Mouse (Mus musculus) heart, adult 18-20 months (tissue): ENCODE measurements around the gene Hsd11b1. TPM values are rescaled to one million over a fixed set of nuclear protein-coding genes. Genes with fewer than 3 reads are reported as not detected.
"Not testable (repeated sequence)": the region's sequence is repeated elsewhere in the genome, so short reads cannot be mapped to it uniquely, and the experiment has no call there.

Source experiments
- DNase-seq, 2 experiments: peaks; one replicate each; pipeline ENCODE4 v3.0.0; 2021 to 2022; ENCODE audit warnings: mixed read lengths in 1 of 2
- long read RNA-seq, 2 experiments: library from polyadenylated mRNA; stranded (forward); transcript quantifications; one replicate each; pipeline ENCODE4 v2.0.0; 2021
- total RNA-seq, 2 experiments: library from RNA; stranded (reverse); gene quantifications; 2 replicates each; pipeline ENCODE4 v1.2.3; 2021

Gene Hsd11b1
- 10 to 100 TPM; 15.1 to 19.6 TPM for total RNA-seq
- long read RNA-seq, experiment 1, transcript Hsd11b1-205 (7 exons, 1,355 nt), result major isoform, 7 of 16 reads
- long read RNA-seq, experiment 1, transcript Hsd11b1-201 (6 exons, 1,623 nt), result minor isoform, 6 of 16 reads
- long read RNA-seq, experiment 1, partial matches to known transcripts, result 1 of 16 reads
- long read RNA-seq, experiment 1, other reads (novel, unspliced or antisense), result 2 of 16 reads
- long read RNA-seq, experiment 2, partial matches to known transcripts, result 1 of 8 reads
- long read RNA-seq, experiment 2, other reads (novel, unspliced or antisense), result 2 of 8 reads

DNA sequence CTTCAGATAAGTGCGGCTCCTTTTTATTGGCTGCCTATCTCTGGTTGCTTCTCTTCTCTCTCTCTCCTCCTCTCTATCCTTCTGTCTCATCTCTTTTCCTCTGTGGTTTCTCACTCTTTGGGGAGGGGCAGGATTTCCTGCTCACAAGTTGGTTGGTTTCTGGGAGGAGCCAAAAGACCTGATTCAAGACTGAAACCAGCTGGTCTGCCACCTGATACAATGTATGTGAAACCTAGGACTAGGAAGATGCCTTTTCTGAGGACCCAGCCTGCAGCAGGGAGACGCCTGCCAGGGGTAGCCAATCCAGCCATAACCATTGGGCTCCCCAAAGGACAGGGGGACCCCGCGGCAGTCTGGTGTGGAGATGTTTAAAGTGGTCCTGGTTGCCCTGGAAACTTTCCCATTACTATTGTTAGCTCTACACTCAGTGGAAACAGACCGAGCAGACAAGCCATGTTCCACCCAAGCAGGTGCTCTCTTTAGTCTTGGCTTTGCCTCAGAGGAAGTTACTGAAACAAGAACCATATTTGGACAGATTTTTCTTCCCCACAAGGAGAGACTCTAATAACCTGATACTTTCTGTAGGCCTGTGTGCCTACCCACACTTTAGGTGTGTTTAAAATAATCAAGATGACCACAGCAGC lies at the start of gene Hsd11b1:
Gene Hsd11b1 (minus strand): TSS at position 121 of the 644 bp plus-strand sequence.
- no peak for DNase-seq

DNA sequence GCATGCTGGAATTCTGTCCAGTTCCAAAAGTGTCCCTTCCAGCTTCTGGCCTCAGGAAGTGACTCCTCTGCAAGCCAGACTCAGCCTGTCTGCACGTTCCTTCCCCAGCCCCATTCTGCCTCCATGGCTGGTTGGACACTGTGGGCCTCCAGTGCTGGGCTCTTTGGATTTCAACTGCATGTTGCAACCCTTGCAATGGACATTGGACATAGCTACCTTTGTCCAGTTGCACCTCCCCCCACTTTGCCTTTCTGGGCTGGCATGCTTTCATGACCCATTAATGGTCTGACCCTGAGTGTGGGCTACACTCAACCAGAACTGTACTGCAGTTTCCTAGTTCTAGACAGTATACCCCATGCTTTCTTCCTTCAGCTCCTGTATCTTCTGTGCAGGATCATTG lies 47.7 kb upstream of the Hsd11b1 start:
- DNase-seq, result no peak

DNA sequence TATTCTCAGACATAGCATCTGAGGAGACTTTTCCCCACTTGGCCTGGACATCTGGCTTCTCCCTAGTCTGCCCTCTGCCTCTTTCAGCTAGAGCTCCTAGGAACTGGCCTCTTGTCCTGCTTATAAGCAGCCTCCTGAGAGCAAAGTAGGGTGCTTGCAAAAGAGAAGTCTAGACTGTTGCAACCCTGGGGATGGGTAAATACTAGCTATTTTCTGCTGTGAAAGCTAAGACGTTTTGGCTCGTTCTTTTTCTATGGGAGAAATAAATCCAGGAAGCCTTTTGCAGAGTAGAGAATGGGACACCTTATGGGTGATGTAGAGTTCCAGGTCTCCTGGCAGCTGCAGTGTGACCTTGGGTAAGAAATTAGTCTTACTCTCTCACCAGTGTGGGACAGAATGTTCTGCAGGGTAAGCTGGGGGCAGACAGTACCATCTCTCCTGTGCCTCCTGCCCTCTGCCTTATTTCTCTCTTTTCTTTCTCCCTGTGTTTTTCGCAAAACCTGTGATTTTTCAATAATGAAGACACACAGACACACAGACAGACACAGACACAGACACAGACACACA lies 46.7 kb upstream of the Hsd11b1 start:
- DNase-seq, result no peak

- no peak for DNase-seq
Measured at GRCm38 (mm10) chr1:193309785-193310518, 46.1 kb upstream of the Hsd11b1 start.

GRCm38 (mm10) chr1:193306832-193307231 lies 43.0 kb upstream of the Hsd11b1 start:
- no peak for DNase-seq

GRCm38 (mm10) chr1:193305386-193305785 lies 41.5 kb upstream of the Hsd11b1 start:
- DNase-seq, result no peak

GRCm38 (mm10) chr1:193303096-193303495 lies 39.2 kb upstream of the Hsd11b1 start:
- no peak for DNase-seq

DNA sequence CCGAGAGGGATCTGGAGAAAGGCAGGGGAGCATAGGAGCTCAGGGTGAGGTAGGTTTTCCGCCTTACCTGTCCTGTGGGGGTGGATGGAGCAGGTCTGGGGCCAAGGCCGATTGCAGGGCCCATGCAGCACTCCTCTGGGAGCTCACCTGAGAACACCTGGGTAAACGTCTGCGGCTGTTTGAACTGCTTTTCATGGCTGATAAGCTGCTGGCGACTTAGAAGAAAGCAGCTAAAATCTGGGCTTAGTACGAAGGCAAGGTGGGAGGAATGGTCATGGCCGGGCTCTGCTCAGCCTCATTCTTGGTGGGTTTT lies 38.2 kb upstream of the Hsd11b1 start:
- DNase-seq, result no peak

DNA sequence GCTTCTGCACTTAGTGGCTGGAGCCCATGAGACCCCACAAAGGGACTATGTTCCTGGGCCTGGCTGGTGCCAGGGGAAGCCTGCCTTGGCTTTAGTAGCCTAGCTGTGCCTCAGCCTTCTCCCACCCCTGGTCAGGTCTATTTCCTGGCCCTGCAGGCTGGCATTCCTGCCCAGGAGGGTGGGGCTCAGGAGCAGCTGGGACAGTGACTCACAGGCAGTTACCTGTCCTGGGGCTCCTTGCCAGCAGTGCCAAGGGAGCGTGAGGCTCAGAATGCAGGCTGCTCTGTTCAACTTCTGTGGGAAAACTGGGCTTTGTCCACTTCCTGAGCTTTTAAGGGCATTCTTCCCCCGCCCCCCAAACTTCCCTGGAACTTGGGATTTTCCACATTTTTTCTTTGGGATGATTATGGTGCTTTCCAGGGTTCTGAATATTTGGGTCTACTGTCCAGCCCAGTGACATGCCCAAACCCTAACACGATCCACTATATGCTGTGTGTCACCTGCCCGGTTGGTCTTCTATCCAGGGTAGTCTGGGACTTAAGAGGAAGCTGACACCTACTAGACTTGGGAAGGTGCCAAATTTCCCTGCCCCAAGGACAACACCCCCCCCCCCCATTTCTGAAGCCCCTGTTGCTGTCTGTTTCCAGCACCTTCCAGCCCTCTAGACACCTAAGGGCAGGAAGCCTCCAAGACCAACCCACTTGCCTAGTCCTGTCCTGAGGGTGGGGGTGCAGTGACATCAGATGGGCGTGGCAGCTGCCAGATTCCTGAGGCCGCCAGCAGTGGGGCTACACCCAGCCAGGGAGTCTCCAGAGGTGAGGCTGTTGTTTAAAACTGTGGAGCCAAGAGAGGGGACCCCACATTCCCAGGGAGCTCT lies 37.6 kb upstream of the Hsd11b1 start:
- DNase-seq, result no peak

GRCm38 (mm10) chr1:193299995-193300394 lies 36.1 kb upstream of the Hsd11b1 start:
- no peak for DNase-seq

- DNase-seq, result no peak
Measured at GRCm38 (mm10) chr1:193298141-193298765, 34.4 kb upstream of the Hsd11b1 start.

GRCm38 (mm10) chr1:193295920-193296319 lies 32.0 kb upstream of the Hsd11b1 start:
- no peak for DNase-seq

- DNase-seq, result no peak
Measured at GRCm38 (mm10) chr1:193293926-193294325, 30.1 kb upstream of the Hsd11b1 start.

DNA sequence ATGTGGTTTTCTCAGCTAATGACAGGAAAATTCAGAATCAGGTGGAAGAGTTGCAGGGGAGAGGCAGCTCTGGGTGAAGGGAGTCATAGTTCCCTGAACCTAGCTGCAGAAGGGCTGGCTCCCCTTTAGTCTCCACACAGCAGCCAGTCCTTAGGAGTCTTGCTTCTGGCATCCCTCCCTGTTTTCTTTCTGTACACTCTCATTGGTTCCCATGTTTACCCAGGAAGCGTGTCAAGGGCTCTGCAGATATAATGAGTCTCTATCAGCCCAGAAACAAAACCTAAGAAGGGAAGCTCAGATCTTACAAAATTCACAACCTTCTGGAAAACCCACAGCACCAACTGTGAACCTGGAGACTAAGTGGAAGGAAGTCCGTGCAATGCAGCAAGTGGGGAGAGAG lies 29.2 kb upstream of the Hsd11b1 start:
- no peak for DNase-seq

GRCm38 (mm10) chr1:193290686-193291085 lies 26.8 kb upstream of the Hsd11b1 start:
- DNase-seq, result no peak

- DNase-seq, result no peak
Measured at GRCm38 (mm10) chr1:193289914-193290313, 26.0 kb upstream of the Hsd11b1 start.

GRCm38 (mm10) chr1:193289076-193289475 lies 25.2 kb upstream of the Hsd11b1 start:
- no peak for DNase-seq

GRCm38 (mm10) chr1:193287578-193287977 lies 23.7 kb upstream of the Hsd11b1 start:
- no peak for DNase-seq

DNA sequence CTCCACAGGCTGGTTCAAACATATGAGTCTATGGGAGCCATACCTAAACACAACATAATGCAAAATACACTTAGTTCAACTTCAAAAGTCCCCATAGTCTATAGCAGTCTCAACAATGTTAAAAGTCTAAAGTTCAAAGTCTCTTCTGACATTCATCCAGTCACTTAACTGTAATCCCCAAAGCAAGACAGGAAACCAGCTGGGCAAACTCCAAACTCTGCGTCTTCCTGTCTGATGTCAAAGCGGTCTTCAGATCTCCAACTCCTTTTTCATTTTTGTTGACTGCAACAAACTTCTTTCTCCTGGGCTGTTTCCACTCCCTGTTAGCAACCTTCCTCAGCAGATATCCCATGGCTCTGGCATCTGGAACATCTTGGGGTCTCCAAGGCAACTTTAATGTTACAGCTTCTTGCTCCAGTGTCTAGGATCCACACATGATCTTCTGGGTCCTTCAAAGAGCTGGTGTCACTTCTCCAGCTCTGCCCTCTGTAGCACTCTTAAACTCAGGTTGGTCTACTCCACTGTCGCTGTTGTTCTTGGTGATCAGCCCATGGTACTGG lies 22.0 kb upstream of the Hsd11b1 start:
- DNase-seq, result not testable (repeated sequence)

DNA sequence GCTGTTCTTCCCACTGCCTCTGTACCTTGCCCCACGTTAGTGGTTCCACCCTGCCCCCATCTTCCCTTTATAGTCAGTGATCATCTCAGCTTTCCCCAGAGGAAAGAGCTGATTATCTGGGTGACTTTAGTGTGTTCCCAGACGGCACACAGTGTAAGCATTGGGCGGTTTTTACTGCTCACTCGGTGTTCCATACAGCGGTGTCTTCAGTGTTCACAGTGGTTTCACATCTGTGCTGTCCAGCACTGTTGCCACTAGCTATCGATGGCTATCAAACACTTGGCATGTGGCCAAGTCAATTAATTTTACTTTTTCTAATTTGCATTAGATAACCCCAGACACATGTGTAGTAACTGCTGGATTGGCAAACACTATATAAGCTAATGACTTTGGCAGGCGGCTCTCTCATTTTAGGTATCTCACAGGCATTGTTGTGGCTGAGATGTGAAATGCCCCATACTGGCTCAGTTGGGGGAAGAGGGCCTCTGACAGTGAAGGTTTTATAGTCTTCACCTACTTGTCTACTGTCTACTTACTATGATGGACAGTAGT lies 20.4 kb upstream of the Hsd11b1 start:
- no peak for DNase-seq

DNA sequence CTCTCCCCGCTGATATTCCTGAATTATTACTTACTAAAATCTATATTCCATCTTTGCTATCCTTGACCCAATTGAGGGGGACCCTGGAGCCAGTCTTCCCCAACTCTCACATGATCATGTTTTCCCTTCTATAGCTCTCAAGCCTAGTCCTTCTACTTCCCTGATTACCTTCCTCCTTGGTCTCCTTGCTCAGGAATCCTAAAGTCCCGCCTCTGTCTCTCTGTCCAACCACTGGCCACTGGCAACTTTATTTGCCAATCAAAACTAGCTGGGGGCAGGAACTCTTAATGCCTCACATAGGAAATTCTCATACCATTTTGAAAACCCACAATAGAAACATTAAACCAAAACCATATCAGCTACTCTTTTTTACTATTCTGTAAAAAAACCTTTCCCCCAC lies 17.5 kb upstream of the Hsd11b1 start:
- DNase-seq, result no peak
